Mouse (Mus musculus): ENCODE results near the gene Ppil1. TPM values are rescaled to one million over a fixed set of nuclear protein-coding genes. Genes with fewer than 3 reads are reported as not detected.

Gene Ppil1
- polyA plus RNA-seq, 1 experiment: not detected

- 43% methylated on average over 7 of the region's 7 CpGs for WGBS
- Histone ChIP-seq H3K4me3 (ENCODE audit: insufficient read depth, low read depth, low read length) (no peak overlapping the region), H3K4me1 (ENCODE audit: control insufficient read depth, insufficient read depth, low read length) (peaks cover 44% of the 10 kb centered on the region), H3K27ac (ENCODE audit: insufficient read depth, low read depth, low read length) (peak overlapping the region; percentile 86)
- TF ChIP-seq CTCF (IDR thresholded peaks at IDR 0.05; ENCODE audit: insufficient read depth, low read depth, low read length) (no peak), POLR2A (IDR thresholded peaks at IDR 0.05; ENCODE audit: insufficient read depth, low read depth, low read length) (no peak)
Observed at GRCm38 (mm10) chr17:29206052-29206451, 57.9 kb downstream of the Ppil1 start.

DNA sequence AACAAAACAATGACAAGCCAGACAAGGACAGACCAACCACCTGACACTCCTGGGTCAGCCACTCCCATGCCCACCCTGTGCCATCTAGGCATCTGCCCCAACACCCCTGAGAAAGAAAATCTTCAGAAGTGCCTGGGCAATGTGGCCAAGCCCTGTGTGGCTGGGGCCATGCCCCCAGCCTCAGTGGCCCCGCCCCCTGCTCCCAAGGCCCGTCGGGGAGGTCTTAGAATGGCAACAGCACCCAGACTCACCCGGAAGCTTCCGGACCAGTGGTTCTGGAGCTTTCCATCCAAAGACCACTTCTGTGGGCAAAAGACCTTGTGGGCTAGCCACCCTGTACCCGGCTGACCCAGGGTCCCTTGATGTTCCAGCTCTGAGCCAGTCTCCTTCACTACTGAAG, 61.4 kb downstream of the Ppil1 start:
- 86% methylated on average over 6 of the region's 6 CpGs for WGBS
- peaks cover 51% of the 10 kb centered on the region for H3K4me1 ChIP-seq (ENCODE audit: control insufficient read depth, insufficient read depth, low read length)
- no peak overlapping the region for H3K4me3 ChIP-seq (ENCODE audit: insufficient read depth, low read depth, low read length)
- TF ChIP-seq CTCF (IDR thresholded peaks at IDR 0.05; ENCODE audit: insufficient read depth, low read depth, low read length): no peak
- no peak overlapping the region for H3K27ac ChIP-seq (ENCODE audit: insufficient read depth, low read depth, low read length)

Other genes starting within 250 kb of the Ppil1 start
- gene Srsf3, start 231.6 kb downstream of the Ppil1 start, polyA plus RNA-seq (2012; ENCODE audit: insufficient read depth, insufficient read length, low replicate concordance, missing spikeins): 273 and 350 TPM in 2 replicates
- gene Cdkn1a, start 173.2 kb downstream of the Ppil1 start, polyA plus RNA-seq (2012; ENCODE audit: insufficient read depth, insufficient read length, low replicate concordance, missing spikeins): not detected in 2 replicates
- not detected in 2 replicates for gene Rab44, start 150.0 kb downstream of the Ppil1 start, polyA plus RNA-seq (2012; ENCODE audit: insufficient read depth, insufficient read length, low replicate concordance, missing spikeins)
- not detected in 2 replicates for gene Cpne5, start 26.0 kb downstream of the Ppil1 start, polyA plus RNA-seq (2012; ENCODE audit: insufficient read depth, insufficient read length, low replicate concordance, missing spikeins)
- gene BC004004, start 4.6 kb upstream of the Ppil1 start, polyA plus RNA-seq (2012; ENCODE audit: insufficient read depth, insufficient read length, low replicate concordance, missing spikeins): not detected in 2 replicates
- not detected in 2 replicates for gene Pi16, start 53.5 kb upstream of the Ppil1 start, polyA plus RNA-seq (2012; ENCODE audit: insufficient read depth, insufficient read length, low replicate concordance, missing spikeins)
- gene Mtch1, start 83.7 kb upstream of the Ppil1 start, polyA plus RNA-seq (2012; ENCODE audit: insufficient read depth, insufficient read length, low replicate concordance, missing spikeins): not detected in 2 replicates
- not detected in 2 replicates for gene Fgd2, start 96.7 kb upstream of the Ppil1 start, polyA plus RNA-seq (2012; ENCODE audit: insufficient read depth, insufficient read length, low replicate concordance, missing spikeins)
- not detected in 2 replicates for gene Pim1, start 226.6 kb upstream of the Ppil1 start, polyA plus RNA-seq (2012; ENCODE audit: insufficient read depth, insufficient read length, low replicate concordance, missing spikeins)